Mouse (Mus musculus): ENCODE results near the gene Nrip1.

GRCm38 (mm10) chr16:76372941-76373561, 576 bp downstream of the Nrip1 start:
- peak; percentile 48; the same call in 1 of the 2 replicates for TF ChIP-seq CTCF (IDR thresholded peaks at IDR 0.05; ENCODE audit: insufficient read depth, low read depth, low read length)
- peak; percentile 70 for TF ChIP-seq POLR2A (IDR thresholded peaks at IDR 0.05; ENCODE audit: insufficient read depth, low read depth, low read length)
